Mouse (Mus musculus): Measurements from ENCODE around the gene Commd6. TPM values are rescaled to one million over a fixed set of nuclear protein-coding genes. Genes with fewer than 3 reads are reported as not detected.

Gene Commd6
- polyA plus RNA-seq, 1 experiment from 2014 or later, result 87.2 TPM

DNA sequence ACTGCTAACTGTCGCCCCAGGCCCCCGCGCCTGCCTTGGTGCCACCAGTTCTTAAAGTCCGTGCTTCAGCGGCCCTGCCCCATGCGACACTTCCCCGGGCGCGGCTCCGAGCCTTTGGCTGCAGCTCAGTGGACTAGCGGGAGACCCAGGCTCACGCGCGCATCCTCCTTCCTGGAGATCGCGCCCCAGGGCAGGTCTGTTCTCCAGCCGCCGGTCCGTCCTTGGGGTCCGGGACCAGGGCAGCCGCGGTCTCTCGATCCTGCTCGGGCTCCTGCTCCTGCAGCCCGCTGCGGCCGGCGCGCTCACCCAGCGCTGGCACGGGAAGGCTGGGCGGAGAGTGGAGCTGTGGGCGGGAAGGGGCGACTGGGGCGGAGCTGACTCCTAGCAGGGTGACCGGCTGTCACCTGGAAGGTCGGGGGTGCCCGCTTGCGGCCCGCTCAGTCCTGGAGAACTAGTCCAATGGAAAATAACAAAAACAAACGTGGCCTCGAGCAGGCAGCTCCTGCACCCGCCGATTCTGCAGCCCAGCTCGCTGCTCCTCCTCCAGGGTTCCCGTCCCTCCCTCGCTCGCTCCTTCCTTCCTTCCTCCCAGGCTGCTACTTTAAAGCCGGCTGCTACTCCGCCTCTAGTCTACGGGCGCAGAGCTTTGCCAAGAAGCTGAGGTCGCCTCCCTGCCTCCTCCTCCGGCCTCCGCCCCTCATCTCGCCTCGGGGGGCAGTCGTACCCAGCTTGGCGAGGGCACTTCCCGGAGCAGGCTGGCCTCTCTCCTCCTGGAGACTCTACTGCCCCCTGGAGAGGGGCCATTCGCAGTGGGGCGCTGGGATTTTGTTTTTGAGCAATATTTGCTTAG, 31.7 kb downstream of the Commd6 start, which contains the start of gene Tbc1d4:
TSS of gene Tbc1d4 (minus strand) at position 673 of the 850 bp plus-strand sequence.
- Histone ChIP-seq H3K27ac (peak within 1 kb of the TSS; percentile 48), H3K4me3 (peak within 1 kb of the TSS; percentile 75), H3K9ac (peak within 1 kb of the TSS; percentile 72), H3K4me2 (replicated peaks) (peak within 1 kb of the TSS; percentile 99), H3K36me3 (no peaks in the 10 kb centered on the region), H3K9me3 (no peaks in the 10 kb centered on the region), H3K4me1 (0 out of 2 replicates have a peak, but pooled peaks cover 6% of the 10 kb centered on the region), H3K27me3 (peaks cover 3% of the 10 kb centered on the region; the same call in 1 of the 2 replicates)
- peak; percentile 87 for ATAC-seq (ENCODE audit: insufficient number of reproducible peaks, insufficient read depth, low FRiP score, low TSS enrichment)
- under 1% methylated on average over 62 of the region's 62 CpGs for WGBS

DNA sequence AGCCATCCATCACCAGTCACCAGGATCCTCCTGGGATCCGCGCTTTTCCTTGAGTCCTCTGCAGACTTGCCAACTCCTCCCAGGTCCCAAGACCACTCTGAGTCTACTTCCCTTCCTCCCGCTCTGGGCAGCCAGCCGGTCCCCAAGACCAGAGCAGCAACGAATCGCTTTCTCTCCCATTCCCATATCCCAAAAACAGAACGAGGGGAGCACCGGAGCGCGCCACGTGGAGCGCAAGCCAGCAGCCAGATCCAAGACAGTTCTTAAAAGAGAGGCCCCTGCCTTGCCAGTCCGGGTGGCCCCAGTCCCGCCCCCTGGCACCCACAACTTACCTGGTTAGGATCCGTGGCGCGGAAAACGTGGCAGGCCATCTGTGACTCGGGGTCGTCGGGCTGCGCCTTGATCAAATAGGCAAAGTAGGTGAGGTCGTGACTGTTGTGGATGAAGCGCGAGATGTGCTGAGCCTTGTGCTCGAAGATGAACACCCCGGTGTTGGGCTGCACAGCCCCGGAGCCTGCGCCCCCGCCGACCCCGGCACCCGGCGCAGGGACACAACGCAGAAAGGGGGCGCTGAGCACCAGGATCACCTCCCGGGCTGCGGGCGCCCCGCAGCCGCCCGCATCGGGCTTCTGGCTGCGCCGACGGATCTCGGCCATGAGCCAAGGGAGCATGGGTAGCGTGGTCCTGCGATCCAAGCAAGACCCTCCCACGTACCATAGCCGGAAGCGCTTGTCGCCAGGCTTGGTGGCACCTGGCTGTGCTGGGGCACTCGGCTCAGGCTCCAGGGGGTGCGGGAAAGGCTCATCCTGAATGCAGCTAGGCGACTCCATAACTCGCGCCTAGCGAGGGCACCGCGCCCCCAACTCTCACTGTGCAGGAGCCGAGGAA, 32.6 kb downstream of the Commd6 start:
- 0 out of 2 replicates have a peak, but pooled peaks cover 6% of the 10 kb centered on the region for H3K4me1 ChIP-seq
- H3K27ac ChIP-seq, result no peak overlapping the region
- peak overlapping the region; percentile 99 for H3K4me2 ChIP-seq (replicated peaks)
- H3K27me3 ChIP-seq, result peaks cover 3% of the 10 kb centered on the region; the same call in 1 of the 2 replicates
- H3K36me3 ChIP-seq, result no peaks in the 10 kb centered on the region
- peak overlapping the region; percentile 75 for H3K4me3 ChIP-seq
- peak; percentile 47; the same call in 1 of the 2 replicates for ATAC-seq (ENCODE audit: insufficient number of reproducible peaks, insufficient read depth, low FRiP score, low TSS enrichment)
- no peaks in the 10 kb centered on the region for H3K9me3 ChIP-seq
- WGBS, result under 1% methylated on average over 59 of the region's 62 CpGs
- H3K9ac ChIP-seq, result peak overlapping the region; percentile 72

DNA sequence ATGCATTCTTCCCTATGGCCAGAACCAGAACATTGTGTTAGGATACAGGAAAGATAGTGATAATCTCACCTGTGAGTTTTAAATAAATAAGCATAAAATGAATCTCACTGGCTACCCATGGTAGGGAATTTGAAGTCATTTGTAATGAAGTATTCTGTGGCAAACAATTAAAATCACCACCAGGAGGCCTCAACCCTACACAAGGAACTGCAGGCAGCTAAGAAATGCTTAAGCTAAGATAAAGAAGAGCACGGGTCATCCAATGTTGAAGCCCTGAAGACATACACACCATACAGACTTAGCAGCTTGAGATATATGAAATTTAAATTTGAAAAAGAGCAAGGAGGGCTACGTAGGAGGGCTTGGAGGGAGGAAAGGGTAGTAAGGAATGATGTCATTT, 34.6 kb downstream of the Commd6 start:
- no peak overlapping the region for H3K4me2 ChIP-seq (replicated peaks)
- no peak for ATAC-seq (ENCODE audit: insufficient number of reproducible peaks, insufficient read depth, low FRiP score, low TSS enrichment)
- H3K4me1 ChIP-seq, result 0 out of 2 replicates have a peak, but pooled peaks cover 6% of the 10 kb centered on the region
- peaks cover 3% of the 10 kb centered on the region; the same call in 1 of the 2 replicates for H3K27me3 ChIP-seq
- H3K9me3 ChIP-seq, result no peaks in the 10 kb centered on the region
- no peak overlapping the region for H3K27ac ChIP-seq
- no peaks in the 10 kb centered on the region for H3K36me3 ChIP-seq
- 75% methylated on average over 2 of the region's 2 CpGs for WGBS
- no peak overlapping the region for H3K4me3 ChIP-seq
- no peak overlapping the region for H3K9ac ChIP-seq

DNA sequence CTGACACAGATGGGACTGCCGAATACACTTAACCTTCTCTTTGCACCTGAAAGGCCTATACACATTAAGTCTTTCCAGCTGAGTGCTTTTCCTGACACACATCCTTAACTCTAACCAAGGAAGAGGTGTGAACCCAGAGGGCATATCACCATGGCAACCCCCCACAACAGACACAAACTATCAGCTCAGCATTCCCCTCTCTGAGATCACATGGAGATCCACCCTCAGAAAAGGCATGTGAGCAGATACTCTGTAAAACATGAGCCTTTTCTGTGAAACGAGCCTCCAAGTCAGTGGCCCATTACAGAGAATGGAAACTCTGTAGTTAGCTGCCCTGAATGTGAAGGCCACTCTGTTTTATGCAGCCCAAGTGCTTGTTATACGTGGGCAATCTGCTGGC, 37.6 kb downstream of the Commd6 start:
- no peak overlapping the region for H3K9ac ChIP-seq
- no peaks in the 10 kb centered on the region for H3K9me3 ChIP-seq
- H3K27ac ChIP-seq, result no peak overlapping the region
- no peak overlapping the region for H3K4me2 ChIP-seq (replicated peaks)
- H3K36me3 ChIP-seq, result no peaks in the 10 kb centered on the region
- 0 out of 2 replicates have a peak, but pooled peaks cover 6% of the 10 kb centered on the region for H3K4me1 ChIP-seq
- no peak for ATAC-seq (ENCODE audit: insufficient number of reproducible peaks, insufficient read depth, low FRiP score, low TSS enrichment)
- 52% methylated on average over 3 of the region's 3 CpGs for WGBS
- no peak overlapping the region for H3K4me3 ChIP-seq
- H3K27me3 ChIP-seq, result peaks cover 3% of the 10 kb centered on the region; the same call in 1 of the 2 replicates

DNA sequence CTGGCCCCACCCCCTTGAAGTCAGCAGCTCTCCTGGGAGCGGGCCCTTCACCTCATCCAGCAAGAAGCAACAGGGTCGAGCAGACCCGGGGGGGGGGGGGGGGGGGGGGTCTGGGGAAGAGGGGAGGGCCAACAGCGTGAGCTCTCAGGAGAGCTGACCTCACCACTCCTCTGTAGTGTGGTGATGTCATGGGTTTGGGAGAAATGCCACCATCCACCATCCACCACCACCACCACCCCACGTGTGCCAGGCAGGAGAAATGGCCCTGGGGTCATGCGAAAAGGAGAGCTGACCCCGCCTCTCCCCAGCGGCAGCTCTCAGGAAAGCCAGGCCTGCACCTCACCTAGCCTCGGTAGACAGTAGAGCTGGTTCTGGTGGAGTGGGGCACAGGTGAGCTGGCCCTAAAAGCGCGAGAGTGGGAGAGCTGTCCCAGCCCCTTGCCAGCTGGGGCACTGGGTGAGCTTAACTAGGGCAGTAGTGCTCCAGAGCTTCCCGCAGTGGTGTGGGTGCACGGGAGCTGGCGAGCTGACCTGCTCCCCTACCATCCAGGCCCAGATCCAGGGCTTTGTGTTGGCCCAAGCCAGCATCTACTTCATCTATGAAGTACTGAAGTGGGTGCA, 43.3 kb downstream of the Commd6 start:
- Histone ChIP-seq H3K4me3 (no peak overlapping the region), H3K4me2 (replicated peaks) (no peak overlapping the region), H3K9me3 (no peaks in the 10 kb centered on the region), H3K36me3 (no peaks in the 10 kb centered on the region), H3K27ac (no peak overlapping the region), H3K27me3 (no peaks in the 10 kb centered on the region), H3K9ac (no peak overlapping the region), H3K4me1 (no peaks in the 10 kb centered on the region)
- no peak for ATAC-seq (ENCODE audit: insufficient number of reproducible peaks, insufficient read depth, low FRiP score, low TSS enrichment)
- 87% methylated on average over 12 of the region's 14 CpGs for WGBS

DNA sequence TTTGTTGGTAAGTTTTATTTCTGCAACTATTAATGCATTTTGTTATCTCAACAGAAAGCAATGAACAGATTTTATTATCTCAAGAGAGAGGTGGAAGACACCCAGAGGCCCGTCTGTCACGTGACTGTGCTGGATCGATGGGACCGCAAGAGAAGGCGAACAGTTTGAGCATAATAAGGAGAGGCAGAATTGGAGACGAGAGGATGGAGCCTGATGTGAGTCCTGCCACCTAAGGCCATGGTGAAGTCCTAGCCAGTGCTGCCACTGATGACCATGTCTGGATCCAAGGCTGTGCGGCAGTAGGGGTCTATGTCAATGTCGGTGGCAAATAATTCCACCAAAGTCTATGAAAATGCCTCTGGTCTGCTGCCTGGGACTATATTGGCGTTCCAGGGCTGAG, 43.8 kb downstream of the Commd6 start:
- H3K36me3 ChIP-seq, result no peaks in the 10 kb centered on the region
- no peak for ATAC-seq (ENCODE audit: insufficient number of reproducible peaks, insufficient read depth, low FRiP score, low TSS enrichment)
- no peaks in the 10 kb centered on the region for H3K27me3 ChIP-seq
- 93% methylated on average over 9 of the region's 9 CpGs for WGBS
- no peak overlapping the region for H3K4me3 ChIP-seq
- no peaks in the 10 kb centered on the region for H3K4me1 ChIP-seq
- no peak overlapping the region for H3K4me2 ChIP-seq (replicated peaks)
- H3K9me3 ChIP-seq, result no peaks in the 10 kb centered on the region
- no peak overlapping the region for H3K9ac ChIP-seq
- H3K27ac ChIP-seq, result no peak overlapping the region

DNA sequence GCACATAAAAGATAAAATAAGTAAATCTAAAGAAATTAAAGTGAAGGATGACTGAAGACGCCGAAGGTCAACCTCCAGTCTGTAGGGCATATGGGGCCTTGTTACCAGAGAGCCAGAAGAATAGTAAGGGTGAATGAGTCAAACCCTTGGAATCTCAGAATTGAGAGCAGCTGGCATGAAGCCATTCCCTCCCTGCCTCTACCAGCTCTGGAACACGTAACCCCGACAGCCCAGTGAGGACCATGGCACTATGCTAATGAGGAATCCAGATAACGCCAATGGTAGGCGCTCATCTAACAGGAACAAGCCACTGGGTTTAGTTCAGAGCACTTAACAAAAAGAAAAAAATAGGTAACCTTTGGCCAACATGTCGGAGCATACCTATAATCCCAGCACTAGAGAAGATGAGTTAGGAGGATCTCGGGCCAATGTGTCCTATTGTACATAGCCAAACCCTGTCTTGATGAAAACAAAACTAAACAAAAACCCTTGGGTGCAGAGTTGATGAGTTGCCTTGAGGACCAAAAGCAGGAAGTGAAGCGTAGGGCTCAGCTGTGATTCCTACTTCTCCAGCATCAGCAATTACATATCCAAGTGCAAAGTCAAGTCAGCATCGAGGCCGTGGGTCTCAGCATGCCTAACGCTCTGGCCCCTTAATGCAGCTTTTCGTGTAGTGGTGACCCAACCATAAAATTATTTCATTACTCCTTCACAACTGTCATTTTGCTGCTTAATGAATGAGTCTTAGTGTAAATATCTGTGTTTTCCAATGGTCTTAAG, 45.0 kb downstream of the Commd6 start:
- no peaks in the 10 kb centered on the region for H3K9me3 ChIP-seq
- H3K27ac ChIP-seq, result no peak overlapping the region
- H3K27me3 ChIP-seq, result no peaks in the 10 kb centered on the region
- H3K9ac ChIP-seq, result no peak overlapping the region
- WGBS, result 90% methylated on average over 13 of the region's 13 CpGs
- H3K36me3 ChIP-seq, result no peaks in the 10 kb centered on the region
- no peaks in the 10 kb centered on the region for H3K4me1 ChIP-seq
- H3K4me3 ChIP-seq, result no peak overlapping the region
- ATAC-seq (ENCODE audit: insufficient number of reproducible peaks, insufficient read depth, low FRiP score, low TSS enrichment), result no peak
- H3K4me2 ChIP-seq (replicated peaks), result no peak overlapping the region

DNA sequence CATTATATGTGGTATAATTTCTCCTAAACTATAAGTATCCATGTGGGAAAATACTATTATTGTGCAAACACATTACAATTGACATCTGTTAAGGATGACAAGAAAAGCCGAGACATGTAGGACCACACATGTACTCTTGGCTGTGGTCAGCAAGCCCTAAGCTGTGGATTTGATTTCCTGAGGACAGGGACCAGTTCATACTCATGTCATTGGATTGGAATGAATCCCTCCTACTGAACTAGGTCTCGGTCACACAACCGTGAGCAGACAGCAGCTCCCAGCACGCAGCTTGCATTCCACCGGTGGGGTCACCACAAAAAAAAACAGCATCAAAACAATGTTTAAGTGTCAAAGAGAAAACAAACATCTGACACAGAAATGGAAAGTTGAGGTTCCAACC, 46.5 kb downstream of the Commd6 start:
- no peaks in the 10 kb centered on the region for H3K9me3 ChIP-seq
- H3K4me1 ChIP-seq, result no peaks in the 10 kb centered on the region
- ATAC-seq (ENCODE audit: insufficient number of reproducible peaks, insufficient read depth, low FRiP score, low TSS enrichment), result no peak
- H3K36me3 ChIP-seq, result no peaks in the 10 kb centered on the region
- H3K27ac ChIP-seq, result no peak overlapping the region
- no peak overlapping the region for H3K4me3 ChIP-seq
- WGBS, result 93% methylated on average over 5 of the region's 5 CpGs
- no peak overlapping the region for H3K9ac ChIP-seq
- no peak overlapping the region for H3K4me2 ChIP-seq (replicated peaks)
- no peaks in the 10 kb centered on the region for H3K27me3 ChIP-seq

DNA sequence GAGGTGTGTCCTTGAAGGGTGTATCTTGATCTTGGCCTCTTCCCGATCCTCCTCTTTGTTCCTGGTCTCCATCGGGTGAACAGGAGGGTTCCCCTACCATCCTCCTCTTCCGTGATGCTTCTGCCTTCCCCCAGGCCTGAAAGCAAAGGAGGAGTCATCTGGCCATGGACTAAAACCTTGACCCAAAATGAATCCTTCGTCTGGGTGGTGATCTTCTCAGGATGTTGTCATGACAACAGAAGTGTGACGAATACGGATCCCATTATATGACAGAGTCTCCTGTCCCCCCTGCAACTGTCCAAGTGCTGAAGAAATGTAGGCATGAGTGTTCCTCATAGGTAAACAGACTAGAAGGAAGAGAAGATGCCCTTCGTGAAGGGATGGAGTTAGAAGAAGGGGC, 47.1 kb downstream of the Commd6 start:
- H3K36me3 ChIP-seq, result no peaks in the 10 kb centered on the region

DNA sequence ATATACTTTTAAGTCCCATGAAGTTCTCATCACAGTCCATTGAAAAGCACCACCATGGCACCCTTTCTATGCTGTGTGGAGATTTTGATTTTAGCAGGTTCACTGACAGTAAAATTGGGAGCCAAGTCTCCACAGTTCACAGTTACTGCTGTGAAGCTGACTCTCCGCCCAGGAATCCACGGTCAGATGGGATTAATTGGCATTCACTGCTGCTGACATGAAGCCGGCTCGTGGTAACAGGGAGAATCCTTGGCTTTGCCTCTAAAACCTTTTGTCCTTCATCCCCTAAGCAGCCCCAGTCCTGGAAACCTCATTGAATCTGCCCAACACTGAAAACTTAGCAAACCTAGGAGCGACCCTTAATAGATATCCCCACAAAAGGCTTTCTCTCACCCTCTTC, 49.4 kb downstream of the Commd6 start:
- Histone ChIP-seq H3K4me1 (no peaks in the 10 kb centered on the region), H3K4me2 (replicated peaks) (no peak overlapping the region), H3K9ac (no peak overlapping the region), H3K9me3 (no peaks in the 10 kb centered on the region), H3K27ac (no peak overlapping the region), H3K4me3 (no peak overlapping the region), H3K36me3 (no peaks in the 10 kb centered on the region), H3K27me3 (no peaks in the 10 kb centered on the region)
- ATAC-seq (ENCODE audit: insufficient number of reproducible peaks, insufficient read depth, low FRiP score, low TSS enrichment), result no peak
- WGBS, result 56% methylated on average over 5 of the region's 5 CpGs

More for the DNA sequence above, 47.1 kb downstream of the Commd6 start:
- Histone ChIP-seq H3K9me3 (no peaks in the 10 kb centered on the region), H3K27ac (no peak overlapping the region), H3K9ac (no peak overlapping the region), H3K4me2 (replicated peaks) (no peak overlapping the region), H3K4me3 (no peak overlapping the region), H3K4me1 (no peaks in the 10 kb centered on the region), H3K27me3 (no peaks in the 10 kb centered on the region)
- ATAC-seq (ENCODE audit: insufficient number of reproducible peaks, insufficient read depth, low FRiP score, low TSS enrichment), result no peak
- 84% methylated on average over 7 of the region's 7 CpGs for WGBS

Measured in embryonic facial prominence, embryonic 12.5 days (tissue).